Mouse (Mus musculus) ES-Bruce4 (cell line): ENCODE measurements around the gene Vgll4.

Experiments
- CTCF ChIP-seq: IDR thresholded peaks from one replicate; pipeline ENCODE4 v1.8.1; 2011; ENCODE audit warnings: low read depth, low read length
- POLR2A ChIP-seq: IDR thresholded peaks from one replicate; pipeline ENCODE4 v1.8.1; 2011; ENCODE audit warnings: low read length; ENCODE audit not compliant: insufficient read depth

DNA sequence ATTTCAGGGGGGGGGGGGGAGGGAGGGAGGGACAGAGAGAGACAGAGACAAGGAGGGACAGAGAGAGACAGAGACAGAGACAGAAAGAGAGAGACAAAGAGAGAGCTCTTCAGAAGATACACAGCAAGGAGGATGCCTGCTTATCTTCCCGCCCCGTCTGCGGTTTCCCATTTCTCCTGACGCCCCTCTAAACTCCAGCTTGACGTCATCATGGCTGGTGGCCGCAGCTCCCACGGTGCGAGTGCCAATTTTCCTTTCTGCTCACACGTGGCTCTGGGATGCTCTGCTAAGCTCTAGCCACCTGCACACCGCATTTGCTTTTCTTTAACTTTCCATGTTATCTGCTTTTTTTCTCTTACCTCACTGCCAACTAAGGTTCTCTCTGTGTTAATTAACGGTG, 151.8 kb downstream of the Vgll4 start:
- TF ChIP-seq CTCF (no peak), POLR2A (no peak)
